Mouse (Mus musculus) limb, embryonic 10.5 days (tissue): Measurements from ENCODE around the gene Olfr212. TPM values are rescaled to one million over a fixed set of nuclear protein-coding genes. Genes with fewer than 3 reads are reported as not detected.
"Not testable (repeated sequence)": the region's sequence is repeated elsewhere in the genome, so short reads cannot be mapped to it uniquely, and the experiment has no call there.

Experiments
- DNase-seq: peaks from one replicate; pipeline ENCODE4 v3.0.0-alpha.2; 2017; ENCODE audit warnings: low spot score
- H3K27ac ChIP-seq: fragments of 300-500 bp; sonication (generic); 2 replicates; pipeline ENCODE4 v1.5.1; 2016; ENCODE audit warnings: mild to moderate bottlenecking
- H3K27me3 ChIP-seq: fragments of 300-500 bp; sonication (generic); 2 replicates; pipeline ENCODE4 v1.6.1; 2016; ENCODE audit warnings: low read depth, mild to moderate bottlenecking; ENCODE audit not compliant: poor library complexity, severe bottlenecking
- H3K36me3 ChIP-seq: fragments of 300-500 bp; sonication (generic); 2 replicates; pipeline ENCODE4 v1.6.1; 2016; ENCODE audit warnings: mild to moderate bottlenecking, moderate library complexity
- H3K4me1 ChIP-seq: fragments of 300-500 bp; sonication (generic); 2 replicates; pipeline ENCODE4 v1.6.1; 2016
- H3K4me3 ChIP-seq: fragments of 300-500 bp; sonication (generic); 2 replicates; pipeline ENCODE4 v1.5.1; 2016; ENCODE audit warnings: mild to moderate bottlenecking, moderate library complexity
- H3K9me3 ChIP-seq: fragments of 300-500 bp; sonication (generic); replicated peaks from 2 replicates; pipeline ENCODE4 v1.6.1; 2016; ENCODE audit warnings: mild to moderate bottlenecking
- WGBS: fragments of 180-500 bp; shearing (Covaris S2); methylation state at CpG from one replicate; pipeline ENCODE4 v1.1.7; 2016; 5-methylcytosine and 5-hydroxymethylcytosine counted together
- polyA plus RNA-seq: library from polyadenylated mRNA; unstranded; fragments of >200 nt; fragmentation: Nextera tagmentation; extraction: Ambion mirVana; gene quantifications from 2 replicates; pipeline ENCODE4 v1.2.1, GENCODE M21; 2016

Olfr212 gene
- polyA plus RNA-seq, 1 experiment from 2014 or later: not detected

DNA sequence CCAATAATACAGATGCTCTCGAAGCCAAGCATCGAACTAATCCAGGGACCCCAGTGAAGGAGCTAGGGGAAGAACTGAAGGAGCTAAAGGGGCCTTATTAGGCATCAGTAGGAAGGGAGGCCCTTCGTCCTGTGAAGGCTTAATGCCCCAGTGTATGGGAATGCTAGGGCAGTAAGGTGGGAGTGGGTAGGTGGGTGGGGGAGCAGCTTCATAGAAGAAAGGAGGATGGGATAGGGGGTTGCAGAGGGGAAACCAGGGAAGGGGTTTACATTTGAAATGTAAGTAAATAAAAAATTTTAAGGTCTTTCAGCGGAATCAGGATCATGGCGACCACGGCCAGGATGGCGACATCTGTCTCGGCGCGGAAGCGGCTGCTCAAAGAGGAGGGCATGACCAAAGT lies 44.5 kb downstream of the Olfr212 start, which contains the start of gene Gm5580:
Gene Gm5580 (plus strand): TSS at position 301 of the 400 bp plus-strand sequence.
- not testable (repeated sequence) for DNase-seq, H3K9me3 ChIP-seq, H3K36me3 ChIP-seq, H3K27ac ChIP-seq, H3K27me3 ChIP-seq, H3K4me1 ChIP-seq, H3K4me3 ChIP-seq
- 95% methylated on average over 11 of the region's 11 CpGs for WGBS

DNA sequence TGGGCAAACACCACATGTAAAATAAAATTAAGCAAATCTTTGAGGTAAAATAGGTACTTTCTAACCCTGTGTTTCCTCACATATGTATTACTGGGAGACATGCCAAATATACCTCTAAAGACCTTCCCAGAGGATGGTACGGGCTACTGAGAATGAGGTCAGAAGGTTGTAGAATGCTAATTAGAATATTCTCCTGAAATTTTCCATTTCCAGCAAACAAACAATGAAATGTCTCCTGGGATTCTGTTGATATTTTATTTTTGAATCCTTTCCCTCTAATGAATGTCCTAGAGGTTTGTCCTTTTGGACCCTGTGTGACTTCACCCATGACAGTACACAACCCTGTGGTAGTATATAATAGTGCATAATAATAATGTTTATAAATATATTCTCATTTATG lies 47.6 kb downstream of the Olfr212 start, which contains the start of gene Olfr214:
Gene Olfr214 (plus strand): TSS at position 301 of the 400 bp plus-strand sequence.
- no peaks in the 10 kb centered on the region for H3K9me3 ChIP-seq
- no peak for DNase-seq
- no peaks in the 10 kb centered on the region for H3K4me1 ChIP-seq
- 81% methylated on average over 1 of the region's 1 CpGs for WGBS
- H3K27me3 ChIP-seq: no peaks in the 10 kb centered on the region
- no peaks in the 10 kb centered on the region for H3K36me3 ChIP-seq
- H3K27ac ChIP-seq: no peak within 1 kb of the TSS
- H3K4me3 ChIP-seq: no peak within 1 kb of the TSS

DNA sequence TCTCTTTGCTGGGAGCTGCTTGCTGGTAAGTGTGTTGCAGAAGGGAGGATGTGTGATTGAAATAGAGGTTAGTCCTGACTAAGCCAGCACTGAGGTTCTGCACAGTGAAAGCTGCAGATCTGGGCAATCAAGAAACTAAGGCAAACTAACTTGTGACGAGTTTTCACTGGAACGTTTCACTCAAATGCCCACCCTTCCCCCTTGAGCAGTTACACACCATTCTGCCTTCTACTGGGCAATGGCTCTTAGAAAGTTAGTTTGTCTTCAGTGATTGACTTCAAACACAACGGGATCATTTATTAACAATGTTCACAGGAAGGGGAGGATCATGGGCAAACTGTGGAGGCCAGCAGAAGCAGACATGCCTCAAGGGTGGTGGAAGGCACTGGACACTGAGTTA lies 48.6 kb downstream of the Olfr212 start:
- DNase-seq: no peak
- Histone ChIP-seq H3K4me3 (no peak overlapping the region), H3K27ac (no peak overlapping the region), H3K9me3 (no peaks in the 10 kb centered on the region), H3K27me3 (no peaks in the 10 kb centered on the region), H3K36me3 (no peaks in the 10 kb centered on the region), H3K4me1 (no peaks in the 10 kb centered on the region)
- WGBS: 73% methylated on average over 3 of the region's 3 CpGs

Other genes starting within 250 kb of the Olfr212 start
- 4.7 and 6.3 TPM in 2 replicates for gene Zfand4, start 242.3 kb upstream of the Olfr212 start, polyA plus RNA-seq
- gene March8, start 168.5 kb upstream of the Olfr212 start, polyA plus RNA-seq: 19.6 and 21.5 TPM in 2 replicates
- 0.84 and 0.86 TPM in 2 replicates for gene Alox5, start 45.3 kb upstream of the Olfr212 start, polyA plus RNA-seq
- gene Olfr211, start 17.4 kb upstream of the Olfr212 start, polyA plus RNA-seq: not detected in 2 replicates
- gene Olfr213, start 31.9 kb downstream of the Olfr212 start, polyA plus RNA-seq: not detected in 2 replicates
- gene Gm5580, start 44.6 kb downstream of the Olfr212 start, polyA plus RNA-seq: 0.53 and 0.75 TPM in 2 replicates
- not detected in 2 replicates for gene Olfr214, start 47.7 kb downstream of the Olfr212 start, polyA plus RNA-seq
- gene Olfr215, start 77.7 kb downstream of the Olfr212 start, polyA plus RNA-seq: not detected in 2 replicates
- gene Zfp422, start 122.5 kb downstream of the Olfr212 start, polyA plus RNA-seq: 235 and 264 TPM in 2 replicates
- gene Depp1, start 144.1 kb downstream of the Olfr212 start, polyA plus RNA-seq: 34.4 and 34.7 TPM in 2 replicates
- 2.7 and 4.2 TPM in 2 replicates for gene Rassf4, start 167.4 kb downstream of the Olfr212 start, polyA plus RNA-seq
- 0.04 and 0.06 TPM in 2 replicates for gene Tmem72, start 210.4 kb downstream of the Olfr212 start, polyA plus RNA-seq